Mouse (Mus musculus) heart, embryonic 14.5 days (tissue): Measurements from ENCODE around the gene Gm37240. TPM values are rescaled to one million over a fixed set of nuclear protein-coding genes. Genes with fewer than 3 reads are reported as not detected.

Experiments used
- ATAC-seq: fragments of 200-750 bp; cut with Nextera tagmentation; 2 replicates; pipeline ENCODE4 v1.8.0; 2017; ENCODE audit warnings: low read depth, moderate TSS enrichment; ENCODE audit not compliant: insufficient number of reproducible peaks, insufficient read depth, low FRiP score
- H3K27ac ChIP-seq, 2 experiments: fragments of 200-500 bp in 1 of 2; fragments of 300-500 bp in 1 of 2; sonication (generic) in 1 of 2; replicated peaks in 1 of 2; 2 replicates each; pipeline ENCODE4 v1.5.1; 2012 to 2014; ENCODE audit warnings: low read depth in 2 of 2, low read length in 2 of 2, control low read depth in 1 of 2, mild to moderate bottlenecking in 1 of 2, mixed read lengths in 1 of 2; ENCODE audit not compliant: control insufficient read depth in 1 of 2, insufficient read depth in 1 of 2
- H3K27me3 ChIP-seq: fragments of 300-500 bp; sonication (generic); 2 replicates; pipeline ENCODE4 v1.6.1; 2014; ENCODE audit warnings: mild to moderate bottlenecking, low read length, control low read depth; ENCODE audit not compliant: control insufficient read depth, insufficient read depth
- H3K36me3 ChIP-seq: fragments of 300-500 bp; sonication (generic); 2 replicates; pipeline ENCODE4 v1.6.1; 2014; ENCODE audit warnings: mild to moderate bottlenecking, control low read depth, low read length, mixed read lengths; ENCODE audit not compliant: control insufficient read depth, insufficient read depth
- H3K4me1 ChIP-seq, 2 experiments: fragments of 200-500 bp in 1 of 2; fragments of 300-500 bp in 1 of 2; sonication (generic) in 1 of 2; 2 replicates each; pipeline ENCODE4 v1.6.1; 2012 to 2014; ENCODE audit warnings: low read length in 2 of 2, control low read depth in 1 of 2, mixed read lengths in 1 of 2; ENCODE audit not compliant: control insufficient read depth in 2 of 2, insufficient read depth in 2 of 2
- H3K4me2 ChIP-seq: fragments of 300-500 bp; sonication (generic); 2 replicates; pipeline ENCODE4 v1.6.1; 2014; ENCODE audit warnings: mild to moderate bottlenecking, low read length
- H3K4me3 ChIP-seq, 2 experiments: fragments of 200-500 bp in 1 of 2; fragments of 300-500 bp in 1 of 2; sonication (generic) in 1 of 2; 2 replicates each; pipeline ENCODE4 v1.5.1; 2012 to 2014; ENCODE audit warnings: low read length in 2 of 2, mild to moderate bottlenecking in 2 of 2, control low read depth in 1 of 2, low read depth in 1 of 2, moderate library complexity in 1 of 2; ENCODE audit not compliant: control insufficient read depth in 1 of 2, insufficient read depth in 1 of 2
- H3K9ac ChIP-seq: fragments of 300-500 bp; sonication (generic); 2 replicates; pipeline ENCODE4 v1.6.1; 2014; ENCODE audit warnings: mild to moderate bottlenecking, low read length
- H3K9me3 ChIP-seq: fragments of 300-500 bp; sonication (generic); 2 replicates; pipeline ENCODE4 v1.6.1; 2016; ENCODE audit warnings: low read length, control low read depth; ENCODE audit not compliant: control insufficient read depth
- WGBS: fragments of 180-500 bp; shearing (Covaris S2); extraction: QIAGEN DNeasy Blood & Tissue Kit; methylation state at CpG from one replicate; pipeline ENCODE4 v1.1.7; 2014; 5-methylcytosine and 5-hydroxymethylcytosine counted together
- polyA plus RNA-seq: library from polyadenylated mRNA; unstranded; fragments of >200 nt; fragmentation: Nextera tagmentation; extraction: Ambion mirVana; gene quantifications from 2 replicates; pipeline ENCODE4 v1.2.1, GENCODE M21; 2014

Gm37240 gene
- polyA plus RNA-seq, 1 experiment from 2014 or later: 12.3 TPM

DNA sequence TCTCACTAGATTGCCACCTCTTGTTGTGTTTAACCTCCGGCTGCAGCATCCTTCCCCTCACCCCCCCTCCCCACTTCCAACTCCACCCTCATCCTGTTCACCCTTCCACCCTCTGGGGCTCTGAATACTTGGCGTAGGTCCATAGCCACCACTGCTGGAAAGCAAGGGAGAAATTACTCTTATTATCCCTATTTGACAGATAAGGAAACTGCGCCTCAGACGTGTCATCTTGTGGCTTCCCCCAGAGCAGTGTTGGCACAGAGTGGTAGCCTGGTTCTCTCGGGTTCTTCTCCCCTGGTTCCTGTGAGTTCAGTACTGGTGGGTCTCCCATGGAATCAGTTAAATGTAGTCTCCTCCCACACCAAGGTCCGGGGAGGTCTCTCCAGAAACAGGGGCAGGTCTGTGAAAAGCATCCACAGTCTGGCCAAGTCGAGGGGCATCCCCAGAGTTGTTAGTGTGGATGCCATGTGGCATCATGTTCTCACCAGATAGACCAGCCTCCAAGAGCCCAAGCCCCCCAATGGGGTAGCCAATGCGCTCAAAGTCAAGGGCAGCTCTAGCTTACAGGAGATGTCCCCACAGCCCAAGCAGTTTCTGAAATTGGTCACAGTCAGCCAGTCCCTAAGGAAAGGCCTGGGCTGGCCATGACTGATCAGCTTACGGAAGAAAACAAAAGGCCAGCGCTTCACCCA lies 1419.8 kb downstream of the Gm37240 start:
- H3K4me3 ChIP-seq: no peak overlapping the region
- ATAC-seq: no peak
- H3K4me2 ChIP-seq: peak overlapping the region; percentile 18; the same call in 1 of the 2 replicates
- H3K9ac ChIP-seq: no peak overlapping the region
- H3K36me3 ChIP-seq: no peaks in the 10 kb centered on the region
- no peaks in the 10 kb centered on the region for H3K9me3 ChIP-seq
- 40% methylated on average over 10 of the region's 10 CpGs for WGBS
- H3K4me1 ChIP-seq: peaks cover 14 to 29% of the 10 kb centered on the region in 2 experiments
- peaks cover 19% of the 10 kb centered on the region for H3K27me3 ChIP-seq
- no peak overlapping the region for H3K27ac ChIP-seq

DNA sequence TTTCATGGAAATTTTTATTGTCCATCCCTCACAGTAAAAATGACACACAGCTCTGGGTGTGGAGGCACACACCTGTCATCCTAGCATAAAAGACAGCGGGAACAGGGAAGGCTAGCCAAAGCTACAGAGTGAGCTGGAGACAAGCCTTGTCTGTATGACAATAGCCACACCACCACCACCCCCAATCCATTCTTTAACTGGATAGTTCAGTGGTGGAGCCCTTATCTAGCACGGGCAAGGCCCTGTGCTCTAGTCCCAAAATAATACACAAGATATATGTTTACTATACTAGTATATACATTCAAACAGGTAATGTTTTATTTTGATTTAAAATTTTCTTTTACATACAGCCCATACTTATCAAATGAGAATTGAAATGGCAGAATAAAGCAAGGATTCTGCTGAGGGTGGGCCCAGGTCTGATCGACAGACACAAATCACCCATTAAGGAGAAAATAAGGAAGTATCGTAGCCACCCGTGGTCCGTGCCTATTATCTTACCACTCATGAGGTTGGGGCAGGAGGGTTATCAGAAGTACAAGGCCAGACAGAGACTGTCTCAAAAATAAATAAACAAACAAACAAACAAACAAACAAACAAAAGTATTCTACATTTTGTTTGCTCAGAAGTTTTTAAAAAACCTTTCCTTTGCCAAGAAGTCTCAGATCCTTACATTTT lies 1421.4 kb downstream of the Gm37240 start:
- WGBS: 54% methylated on average over 6 of the region's 6 CpGs
- Histone ChIP-seq H3K9ac (no peak overlapping the region), H3K9me3 (no peaks in the 10 kb centered on the region), H3K4me1 (peaks cover 25 to 28% of the 10 kb centered on the region in 2 experiments), H3K27me3 (peaks cover 19% of the 10 kb centered on the region), H3K4me3 (no peak overlapping the region), H3K27ac (no peak overlapping the region), H3K36me3 (no peaks in the 10 kb centered on the region), H3K4me2 (no peak overlapping the region)
- ATAC-seq: no peak

DNA sequence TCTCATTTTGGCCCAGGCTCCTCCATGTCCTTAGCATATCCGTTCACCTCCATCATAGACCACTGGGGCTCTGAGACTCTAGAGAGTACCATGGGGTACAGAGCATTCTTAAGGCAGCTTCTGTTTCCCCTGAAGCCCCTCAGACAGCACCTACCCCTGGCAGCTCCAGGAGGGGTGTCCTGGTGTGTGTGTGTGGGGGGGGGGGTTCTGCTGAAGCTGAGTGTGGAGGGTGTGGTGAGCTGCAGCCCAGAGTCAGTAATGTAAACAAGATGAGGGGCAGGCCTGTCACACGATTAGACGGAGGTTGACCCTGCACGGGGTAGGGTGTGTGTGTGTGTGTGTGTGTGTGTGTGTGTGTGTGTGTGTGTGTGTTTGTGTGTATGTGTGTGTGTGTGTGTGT lies 1425.6 kb downstream of the Gm37240 start:
- 0 out of 2 replicates have a peak, but pooled peaks have one; percentile 22 for ATAC-seq
- H3K4me3 ChIP-seq: no peak overlapping the region
- H3K27ac ChIP-seq: no peak overlapping the region
- H3K27me3 ChIP-seq: peaks cover 25% of the 10 kb centered on the region; the same call in 1 of the 2 replicates
- H3K4me2 ChIP-seq: no peak overlapping the region
- H3K9me3 ChIP-seq: no peaks in the 10 kb centered on the region
- H3K9ac ChIP-seq: no peak overlapping the region; the same call in 1 of the 2 replicates
- H3K4me1 ChIP-seq: peaks cover 18% of the 10 kb centered on the region in 2 experiments
- H3K36me3 ChIP-seq: no peaks in the 10 kb centered on the region
- 22% methylated on average over 4 of the region's 4 CpGs for WGBS

DNA sequence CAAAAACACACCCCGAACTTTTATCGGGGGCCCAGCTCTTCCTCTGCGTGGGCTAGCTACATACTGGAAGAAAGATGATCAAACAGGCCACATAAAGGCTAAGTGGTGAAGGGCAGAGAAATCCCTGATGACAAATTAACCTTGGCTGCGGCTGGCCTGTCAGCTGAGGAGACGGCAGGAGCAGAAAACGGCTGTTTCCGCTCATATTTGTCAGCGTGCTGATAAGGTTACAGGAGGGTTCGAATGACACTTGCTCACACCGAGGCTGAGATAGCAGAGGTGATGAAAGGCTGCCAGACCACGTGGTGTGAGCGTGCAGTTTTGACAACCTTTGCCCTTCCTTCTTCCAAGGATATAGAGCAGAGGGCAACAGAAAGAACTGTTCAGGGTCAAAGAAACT lies 1426.4 kb downstream of the Gm37240 start:
- Histone ChIP-seq H3K4me2 (peak overlapping the region; percentile 47), H3K27me3 (peaks cover 25% of the 10 kb centered on the region; the same call in 1 of the 2 replicates), H3K27ac (peak overlapping the region in 1 of 2 experiments; percentile 12; a peak in 1 of 4 replicates), H3K9me3 (no peaks in the 10 kb centered on the region), H3K4me1 (peaks cover 20 to 22% of the 10 kb centered on the region in 2 experiments), H3K36me3 (no peaks in the 10 kb centered on the region), H3K9ac (peak overlapping the region; percentile 41; the same call in 1 of the 2 replicates), H3K4me3 (no peak overlapping the region)
- ATAC-seq: peak; percentile 58; the same call in 1 of the 2 replicates
- WGBS: 2% methylated on average over 12 of the region's 12 CpGs

DNA sequence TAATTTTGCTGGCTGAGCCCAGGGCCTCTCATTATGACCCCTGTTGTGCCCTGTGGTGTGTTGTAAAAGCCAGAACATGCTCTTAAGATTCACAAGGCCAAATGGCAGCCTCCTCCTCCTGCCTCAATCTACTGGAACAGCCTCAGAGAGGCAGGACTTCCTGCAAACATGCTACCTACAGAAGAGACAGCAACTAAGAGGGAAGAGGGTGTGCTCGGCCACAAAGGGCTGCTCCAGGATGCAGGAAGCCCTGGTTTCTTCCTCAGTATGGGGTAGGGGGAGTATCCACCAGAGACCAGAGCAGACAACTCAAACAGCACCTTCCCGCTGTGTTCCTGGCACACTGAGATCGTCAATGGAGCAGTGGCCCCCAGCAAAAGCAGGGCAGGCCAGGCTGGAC lies 1426.8 kb downstream of the Gm37240 start:
- Histone ChIP-seq H3K27me3 (peaks cover 25% of the 10 kb centered on the region; the same call in 1 of the 2 replicates), H3K9me3 (no peaks in the 10 kb centered on the region), H3K9ac (peak overlapping the region; percentile 41; the same call in 1 of the 2 replicates), H3K4me2 (peak overlapping the region; percentile 47), H3K4me3 (no peak overlapping the region), H3K36me3 (no peaks in the 10 kb centered on the region), H3K4me1 (peaks cover 23 to 26% of the 10 kb centered on the region in 2 experiments), H3K27ac (peak overlapping the region in 1 of 2 experiments; percentile 12; a peak in 1 of 4 replicates)
- ATAC-seq: peak; percentile 29; the same call in 1 of the 2 replicates
- WGBS: 20% methylated on average over 3 of the region's 3 CpGs

DNA sequence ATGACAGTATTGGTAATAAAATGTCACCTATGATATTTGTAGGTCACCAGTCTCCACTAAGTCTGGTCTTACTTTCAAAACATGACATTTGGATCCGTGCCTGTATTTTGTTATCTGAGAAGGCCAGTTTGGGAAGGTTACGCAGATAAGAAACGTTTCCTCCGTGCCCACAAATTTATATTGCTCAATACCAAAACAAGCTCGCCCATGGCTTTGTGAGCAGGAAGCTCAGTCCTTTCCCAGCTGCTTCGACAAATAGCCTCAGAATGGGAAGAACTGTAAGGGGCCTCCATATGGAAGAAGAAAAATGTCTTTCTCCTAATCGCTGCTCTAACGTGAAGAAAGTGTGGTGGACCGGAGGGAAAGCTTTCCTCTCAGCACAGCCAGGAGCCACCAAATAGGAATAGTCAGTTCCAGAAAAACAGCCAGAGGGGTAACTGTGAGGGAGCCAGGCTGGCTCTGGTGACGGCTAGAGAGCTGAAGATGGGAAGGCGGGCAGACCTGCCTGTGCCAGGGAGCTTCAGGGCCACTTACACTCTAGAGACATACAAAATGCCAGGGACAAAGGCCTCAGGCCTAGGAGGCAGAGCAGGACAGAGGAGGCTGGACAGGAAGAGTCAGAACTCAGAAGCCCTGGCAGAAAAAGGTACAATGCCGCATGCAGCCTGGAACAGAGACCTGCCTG lies 1431.4 kb downstream of the Gm37240 start:
- Histone ChIP-seq H3K27ac (0 out of 4 replicates have a peak overlapping the region, but pooled peaks of 1 of the 2 experiments have one; percentile 26), H3K4me2 (no peak overlapping the region), H3K4me1 (peaks cover 11 to 17% of the 10 kb centered on the region in 2 experiments), H3K36me3 (no peaks in the 10 kb centered on the region), H3K4me3 (no peak overlapping the region), H3K27me3 (peaks cover 12% of the 10 kb centered on the region; the same call in 1 of the 2 replicates), H3K9ac (no peak overlapping the region), H3K9me3 (no peaks in the 10 kb centered on the region)
- no peak for ATAC-seq
- WGBS: 49% methylated on average over 12 of the region's 12 CpGs

DNA sequence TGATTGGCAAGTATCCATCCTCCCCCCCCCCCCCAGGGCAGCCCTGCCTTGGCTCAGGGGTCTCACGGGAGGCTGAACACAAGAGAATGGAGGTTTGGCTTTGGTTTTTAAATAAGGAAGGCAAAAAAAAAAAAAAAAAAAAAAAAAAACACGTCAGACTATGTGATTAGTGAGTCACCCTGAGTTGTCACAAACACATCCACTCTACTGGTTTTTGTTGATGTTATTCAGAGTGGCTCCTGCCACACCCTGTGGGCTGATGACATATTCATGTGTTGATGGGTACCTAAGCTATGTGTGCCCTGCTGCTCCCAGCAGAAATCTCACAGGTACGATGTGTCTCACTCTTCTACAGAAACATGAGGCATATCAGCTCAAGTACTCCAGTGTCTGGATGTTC lies 1436.7 kb downstream of the Gm37240 start:
- H3K4me1 ChIP-seq: peaks cover 3 to 4% of the 10 kb centered on the region in 2 experiments; a peak in 1 of 4 replicates
- H3K36me3 ChIP-seq: no peaks in the 10 kb centered on the region
- H3K9ac ChIP-seq: no peak overlapping the region
- no peaks in the 10 kb centered on the region for H3K9me3 ChIP-seq
- no peak overlapping the region for H3K4me3 ChIP-seq
- WGBS: 76% methylated on average over 3 of the region's 3 CpGs
- H3K27me3 ChIP-seq: peaks cover 12% of the 10 kb centered on the region; the same call in 1 of the 2 replicates
- H3K27ac ChIP-seq: no peak overlapping the region
- no peak for ATAC-seq
- H3K4me2 ChIP-seq: no peak overlapping the region
